Mouse (Mus musculus) cerebellum, adult 2 months (tissue): Measurements from ENCODE around the gene Renbp. TPM values are rescaled to one million over a fixed set of nuclear protein-coding genes. Genes with fewer than 3 reads are reported as not detected.

Experiments
- DNase-seq, 2 experiments: peaks; one replicate each; pipeline ENCODE4 v3.0.0; 2021
- H3K27ac ChIP-seq: fragments of 200-500 bp; 2 replicates; pipeline ENCODE4 v1.5.1; 2012; ENCODE audit warnings: low read length, control low read depth, inconsistent platforms; ENCODE audit not compliant: insufficient read depth
- H3K27me3 ChIP-seq: fragments of 200-500 bp; 2 replicates; pipeline ENCODE4 v1.6.1; 2012; ENCODE audit warnings: inconsistent platforms, mild to moderate bottlenecking, low read length, moderate library complexity; ENCODE audit not compliant: control insufficient read depth, insufficient read depth
- H3K4me1 ChIP-seq: fragments of 200-500 bp; 2 replicates; pipeline ENCODE4 v1.6.1; 2011; ENCODE audit warnings: low read length; ENCODE audit not compliant: control insufficient read depth, insufficient read depth
- H3K4me3 ChIP-seq: fragments of 200-500 bp; replicated peaks from 2 replicates; pipeline ENCODE3; 2011; ENCODE audit warnings: mild to moderate bottlenecking, low read depth, low read length, control low read depth; ENCODE audit not compliant: insufficient read depth
- CTCF ChIP-seq: fragments of 200-500 bp; IDR thresholded peaks from 2 replicates; pipeline ENCODE4 v1.5.1; 2011; ENCODE audit warnings: low read depth, mild to moderate bottlenecking, control low read depth, low read length, moderate library complexity, borderline replicate concordance; ENCODE audit not compliant: insufficient read depth
- POLR2A ChIP-seq: fragments of 200-500 bp; IDR thresholded peaks from 2 replicates; pipeline ENCODE4 v1.6.1; 2011; ENCODE audit warnings: low read length, control low read depth, borderline replicate concordance; ENCODE audit not compliant: insufficient read depth
- WGBS: fragments of 180-500 bp; shearing (Covaris S2); methylation state at CpG from one replicate; pipeline ENCODE4 v1.1.7; 2018; 5-methylcytosine and 5-hydroxymethylcytosine counted together
- polyA plus RNA-seq: library from polyadenylated mRNA; depleted of rRNA; stranded (reverse); fragments of >200 nt; gene quantifications from 2 replicates; pipeline ENCODE4 v1.2.3, GENCODE M21; 2012

Gene Renbp
- polyA plus RNA-seq, 1 experiment: 11.0 TPM

- TF ChIP-seq CTCF: no peak
- TF ChIP-seq POLR2A: 0 out of 2 replicates have a peak, but pooled peaks have one; percentile 32
- 9% methylated on average over 58 of the region's 58 CpGs for WGBS
- DNase-seq: peak; percentile 89 to 90
- peak within 1 kb of the TSS; percentile 100 for H3K4me3 ChIP-seq
- H3K4me1 ChIP-seq: peaks cover 2% of the 10 kb centered on the region
- H3K27ac ChIP-seq: peak within 1 kb of the TSS; percentile 100
- H3K27me3 ChIP-seq: no peaks in the 10 kb centered on the region
Observed at GRCm38 (mm10) chrX:73966248-73967176, 35.9 kb upstream of the Renbp start, which contains the start of gene Hcfc1. TSS of gene Hcfc1 (minus strand) at chrX:73966357.

- Histone ChIP-seq H3K4me1 (peaks cover 2% of the 10 kb centered on the region), H3K27me3 (no peaks in the 10 kb centered on the region), H3K4me3 (peak overlapping the region; percentile 100), H3K27ac (peak overlapping the region; percentile 100; the same call in 1 of the 2 replicates)
- WGBS: 5% methylated on average over 20 of the region's 20 CpGs
- TF ChIP-seq CTCF (no peak), POLR2A (no peak)
- DNase-seq: peak; percentile 42 to 55
Observed at GRCm38 (mm10) chrX:73965307-73965706, 34.7 kb upstream of the Renbp start.

GRCm38 (mm10) chrX:73964363-73964762 lies 33.7 kb upstream of the Renbp start:
- H3K4me3 ChIP-seq: peak overlapping the region; percentile 100
- H3K4me1 ChIP-seq: peaks cover 2% of the 10 kb centered on the region
- H3K27me3 ChIP-seq: no peaks in the 10 kb centered on the region
- no peak for TF ChIP-seq CTCF
- no peak for TF ChIP-seq POLR2A
- WGBS: 4% methylated on average over 3 of the region's 3 CpGs
- H3K27ac ChIP-seq: 0 out of 2 replicates have a peak overlapping the region, but pooled peaks have one; percentile 39
- no peak for DNase-seq

GRCm38 (mm10) chrX:73954988-73955387 lies 24.3 kb upstream of the Renbp start:
- Histone ChIP-seq H3K4me1 (no peaks in the 10 kb centered on the region), H3K27me3 (no peaks in the 10 kb centered on the region), H3K4me3 (no peak overlapping the region), H3K27ac (no peak overlapping the region)
- no peak for DNase-seq
- TF ChIP-seq POLR2A (no peak), CTCF (no peak)
- 55% methylated on average over 6 of the region's 6 CpGs for WGBS

- Histone ChIP-seq H3K4me1 (0 out of 2 replicates have a peak, but pooled peaks cover 2% of the 10 kb centered on the region), H3K4me3 (no peak overlapping the region), H3K27me3 (no peaks in the 10 kb centered on the region), H3K27ac (no peak overlapping the region)
- 77% methylated on average over 5 of the region's 5 CpGs for WGBS
- no peak for DNase-seq
- TF ChIP-seq POLR2A (no peak), CTCF (no peak)
Observed at GRCm38 (mm10) chrX:73952603-73953002, 22.0 kb upstream of the Renbp start.

- TF ChIP-seq CTCF: no peak
- TF ChIP-seq POLR2A: no peak
- Histone ChIP-seq H3K27ac (no peak overlapping the region), H3K27me3 (no peaks in the 10 kb centered on the region), H3K4me1 (0 out of 2 replicates have a peak, but pooled peaks cover 2% of the 10 kb centered on the region), H3K4me3 (no peak overlapping the region)
- DNase-seq: no peak
- 84% methylated on average over 10 of the region's 10 CpGs for WGBS
Observed at GRCm38 (mm10) chrX:73949341-73949740, 18.7 kb upstream of the Renbp start.

- Histone ChIP-seq H3K4me1 (0 out of 2 replicates have a peak, but pooled peaks cover 2% of the 10 kb centered on the region), H3K4me3 (no peak overlapping the region), H3K27me3 (no peaks in the 10 kb centered on the region), H3K27ac (no peak overlapping the region)
- DNase-seq: peak; percentile 61 to 71
- WGBS: 10% methylated on average over 4 of the region's 4 CpGs
- TF ChIP-seq CTCF (peak; percentile 75), POLR2A (no peak)
Observed at GRCm38 (mm10) chrX:73948647-73949046, 18.0 kb upstream of the Renbp start.
